Mouse (Mus musculus): ENCODE measurements around the gene Slc17a5.

GRCm38 (mm10) chr9:78590471-78590870 lies 2.6 kb upstream of the Slc17a5 start:
- TF ChIP-seq EP300 (optimal IDR thresholded peaks at IDR 0.05), result no peak
- no peak for TF ChIP-seq CTCF (IDR thresholded peaks at IDR 0.05; ENCODE audit: low read depth)

Data from stomach, postnatal 0 days (tissue).